8 mouse cellular contexts compared by ENCODE assay signal in genomic region chr9:32646539-32647258, GRCm38 (mm10). TPM values are rescaled to one million over a fixed set of nuclear protein-coding genes. Genes with fewer than 3 reads are reported as not detected.
A peak's percentile ranks its signal among the peaks of the same experiment; 100 is the strongest.
DNase-seq lines count a peak whose midpoint lies in the region; ATAC-seq and TF ChIP-seq lines count a peak whose summit lies in the region.

No protein-coding gene starts in this region.

- 38% methylated on average over 11 of the region's 11 CpGs for WGBS in limb, embryonic 12.5 days
- WGBS in stomach, postnatal 0 days, result 32% methylated on average over 11 of the region's 11 CpGs

- no peaks in the 10 kb centered on the region for H3K9me3 ChIP-seq in limb, embryonic 12.5 days
- no peaks in the 10 kb centered on the region for H3K9me3 ChIP-seq in stomach, postnatal 0 days (ENCODE audit: control insufficient read depth, low read length)

- no peak for ATAC-seq in limb, embryonic 12.5 days (ENCODE audit: insufficient number of reproducible peaks, insufficient read depth, low FRiP score, low TSS enrichment, low read depth)
- ATAC-seq in stomach, postnatal 0 days (ENCODE audit: low FRiP score, low TSS enrichment), result peak; percentile 71; the same call in 1 of the 2 replicates

- no peak overlapping the region for H3K4me3 ChIP-seq in limb, embryonic 12.5 days (replicated peaks)
- H3K4me3 ChIP-seq in stomach, postnatal 0 days (ENCODE audit: low read depth, low read length), result peak overlapping the region; percentile 23

- H3K27ac ChIP-seq in limb, embryonic 12.5 days, result peak overlapping the region; percentile 12; the same call in 1 of the 2 replicates
- H3K27ac ChIP-seq in stomach, postnatal 0 days (replicated peaks), result peak overlapping the region; percentile 69

- H3K27me3 ChIP-seq in limb, embryonic 12.5 days, result peaks cover 5% of the 10 kb centered on the region; the same call in 1 of the 2 replicates
- no peaks in the 10 kb centered on the region for H3K27me3 ChIP-seq in stomach, postnatal 0 days (ENCODE audit: control insufficient read depth, insufficient read depth, low read length)

- no peak for TF ChIP-seq EP300 in stomach, postnatal 0 days (optimal IDR thresholded peaks at IDR 0.05)

- peak; percentile 81 for DNase-seq in NIH3T3 (ENCODE audit: low read depth)
- DNase-seq in embryo, embryonic 9.5 days (ENCODE audit: extremely low spot score), result peak; percentile 33
- peak; percentile 84 to 87 for DNase-seq in heart, postnatal 10 days
- peak; percentile 16 for DNase-seq in stomach, postnatal 0 days (ENCODE audit: low spot score)
- no peak for DNase-seq in cerebellum, adult 9-11 months
- no peak for DNase-seq in spleen, adult 18-20 months
- no peak for DNase-seq in retina, embryonic 14.5 days (ENCODE audit: low spot score)

- TF ChIP-seq CTCF in stomach, postnatal 0 days (IDR thresholded peaks at IDR 0.05; ENCODE audit: low read depth), result no peak

- intact Hi-C loops in heart, postnatal 10 days (cut with DNase I), result loop anchor here (2.0 kb wide), 1 partner anchor 20 kb away; no protein-coding TSS in a partner anchor

- H3K4me1 ChIP-seq in limb, embryonic 12.5 days (replicated peaks), result peaks cover 28% of the 10 kb centered on the region
- H3K4me1 ChIP-seq in stomach, postnatal 0 days (replicated peaks; ENCODE audit: control insufficient read depth, insufficient read depth), result no peaks in the 10 kb centered on the region

- H3K4me2 ChIP-seq in limb, embryonic 12.5 days, result peak overlapping the region; percentile 27; the same call in 1 of the 2 replicates
- peak overlapping the region; percentile 48 for H3K4me2 ChIP-seq in stomach, postnatal 0 days (replicated peaks; ENCODE audit: low read depth)

- H3K9ac ChIP-seq in limb, embryonic 12.5 days (replicated peaks), result no peak overlapping the region
- no peak overlapping the region for H3K9ac ChIP-seq in stomach, postnatal 0 days (ENCODE audit: low read length)

- H3K36me3 ChIP-seq in limb, embryonic 12.5 days, result no peaks in the 10 kb centered on the region
- no peaks in the 10 kb centered on the region for H3K36me3 ChIP-seq in stomach, postnatal 0 days (ENCODE audit: control insufficient read depth, insufficient read depth, low read length)

RNA-seq across cellular contexts. Expression of gene Ets1, which starts 10.7 kb away (rescaled TPM):
- total RNA-seq in heart, postnatal 10 days (2021), result 100 to 1,000 TPM; 119 to 154 TPM
- polyA plus RNA-seq in limb, embryonic 12.5 days (2016; fragmentation: Nextera tagmentation; extraction: Ambion mirVana), result 47.7 and 48.5 TPM in 2 replicates
- polyA plus RNA-seq in stomach, postnatal 0 days (2015; fragmentation: Nextera tagmentation; extraction: Ambion mirVana), result 8.8 and 9.9 TPM in 2 replicates

Comparison
In these comparisons a context has a peak if more than half of its experiments do, and no peak if none do; other contexts are left out.
1. DNase-seq: peak in NIH3T3 (single experiment), embryo, embryonic 9.5 days (single experiment), heart, postnatal 10 days (2 of 2) and stomach, postnatal 0 days (single experiment); none in cerebellum, adult 9-11 months (single experiment), spleen, adult 18-20 months (0 of 2) and retina, embryonic 14.5 days (single experiment).